Mouse (Mus musculus) lung, postnatal 25 days (tissue): ENCODE data around the gene Gpr19.
A peak's percentile ranks its signal among the peaks of the same experiment; 100 is the strongest.

Experiments
- DNase-seq: peaks from one replicate; pipeline ENCODE4 v3.0.0; 2022; ENCODE audit warnings: low spot score

Gpr19 gene

DNA sequence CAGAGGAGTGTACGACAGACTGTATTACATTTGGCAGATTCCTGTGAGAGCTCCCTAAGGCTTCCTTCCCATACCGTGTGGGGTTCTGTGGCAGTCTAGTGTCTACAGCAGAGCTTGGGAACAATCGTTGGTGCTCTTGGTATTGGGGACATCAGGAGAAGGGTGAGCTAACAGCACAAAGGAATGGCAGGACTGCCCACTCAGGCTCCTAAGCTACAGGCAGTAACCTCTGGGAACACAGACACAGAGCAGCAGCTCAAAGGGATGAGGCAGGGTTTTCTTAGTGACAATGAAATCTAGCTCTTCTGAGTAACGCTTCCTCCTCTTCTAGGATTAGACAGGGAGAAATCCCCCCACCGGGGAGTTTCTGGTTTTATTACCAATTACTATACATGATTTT lies 11.4 kb downstream of the Gpr19 start:
- no peak for DNase-seq

DNA sequence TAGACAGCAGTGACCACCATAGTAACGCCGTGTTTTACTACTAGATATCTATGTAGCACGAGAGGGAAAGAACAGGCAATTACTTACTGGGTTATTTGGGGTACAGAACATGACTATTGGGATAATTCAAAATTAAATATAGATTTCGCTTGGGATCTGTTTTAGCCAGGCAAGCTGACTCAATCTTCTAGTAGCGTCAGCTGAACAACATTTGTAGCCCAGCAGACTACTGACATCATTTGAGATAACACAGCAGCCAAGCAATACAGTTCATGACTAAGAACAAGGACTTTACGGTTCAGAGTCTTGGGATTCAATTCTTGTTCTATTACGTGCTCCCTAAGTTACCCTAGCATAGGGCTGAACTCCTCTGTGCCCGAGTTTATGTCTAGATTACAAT lies 11.9 kb downstream of the Gpr19 start:
- no peak for DNase-seq

DNA sequence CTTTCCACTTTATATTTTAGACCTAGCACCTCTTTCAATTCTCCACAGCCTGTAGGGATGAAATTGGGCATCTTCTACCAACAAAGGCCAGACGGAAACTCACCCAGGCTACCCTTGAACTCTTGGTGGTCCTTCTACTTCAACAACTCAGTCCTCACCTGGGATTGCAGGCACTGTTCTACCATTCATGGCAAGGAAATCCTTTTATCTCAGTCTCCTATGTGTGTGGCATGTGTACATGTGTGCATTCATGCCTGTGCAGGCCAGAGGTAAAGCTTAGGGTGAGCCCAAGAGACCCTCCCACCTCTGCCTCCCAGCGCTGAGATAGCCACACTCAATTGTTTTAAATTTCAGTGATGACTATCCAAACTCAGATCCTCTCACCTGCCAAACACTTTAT lies 12.9 kb downstream of the Gpr19 start:
- DNase-seq: no peak

DNA sequence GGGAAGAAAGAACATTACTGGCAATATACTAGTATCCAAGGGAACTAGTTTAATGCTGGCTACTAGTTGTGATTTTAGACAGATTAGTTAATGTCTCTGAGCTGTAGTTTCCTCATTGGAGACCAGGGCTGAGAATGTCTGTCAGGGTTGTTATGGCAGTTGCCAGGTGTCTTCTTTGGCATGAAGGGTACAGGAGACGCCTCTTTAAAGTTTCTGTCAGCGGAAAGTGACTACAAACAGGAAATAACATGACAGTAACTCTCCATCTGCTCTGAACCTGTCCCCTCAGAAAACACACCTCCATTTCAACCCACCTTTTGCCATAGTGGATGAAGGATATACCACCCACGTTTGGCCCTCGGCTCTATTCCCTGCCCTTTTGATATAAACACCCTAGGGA lies 14.7 kb downstream of the Gpr19 start:
- DNase-seq: no peak

DNA sequence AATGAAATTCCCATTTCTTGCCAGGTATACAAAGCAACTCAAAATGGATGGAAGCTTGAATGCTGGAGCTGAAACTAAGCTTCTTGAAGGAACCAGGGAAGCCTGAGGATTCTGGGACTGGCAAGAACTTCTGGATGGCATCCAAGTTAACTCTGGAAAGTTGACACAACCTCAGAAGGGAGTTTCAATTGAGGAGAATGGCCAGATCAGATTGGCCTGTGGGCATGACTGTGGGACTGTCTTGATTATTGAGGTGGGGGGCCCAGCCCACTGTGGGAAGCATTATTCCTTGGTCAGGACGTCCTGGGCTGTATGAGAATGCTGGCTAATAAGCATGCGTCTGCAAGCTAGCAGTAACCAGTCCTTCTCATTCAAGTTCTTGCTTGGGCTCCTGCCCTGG lies 18.3 kb downstream of the Gpr19 start:
- DNase-seq: no peak

DNA sequence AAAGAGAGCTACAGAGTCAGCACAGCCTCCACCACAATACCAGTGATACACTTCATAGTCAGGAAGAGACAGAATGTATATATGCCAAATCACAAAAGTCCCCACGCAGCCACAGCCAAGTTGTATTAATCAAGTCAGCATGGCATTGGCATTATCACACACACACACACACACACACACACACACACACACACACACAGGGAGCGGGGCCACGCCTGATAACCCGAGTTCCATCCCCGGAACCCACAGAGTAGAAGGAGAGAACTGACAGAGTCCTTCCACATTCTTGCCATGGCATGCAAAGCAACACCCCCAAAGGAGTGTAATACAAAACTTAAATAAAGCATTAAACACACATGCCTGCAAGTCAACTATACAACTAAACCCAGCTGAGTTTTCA lies 18.8 kb downstream of the Gpr19 start:
- DNase-seq: no peak

DNA sequence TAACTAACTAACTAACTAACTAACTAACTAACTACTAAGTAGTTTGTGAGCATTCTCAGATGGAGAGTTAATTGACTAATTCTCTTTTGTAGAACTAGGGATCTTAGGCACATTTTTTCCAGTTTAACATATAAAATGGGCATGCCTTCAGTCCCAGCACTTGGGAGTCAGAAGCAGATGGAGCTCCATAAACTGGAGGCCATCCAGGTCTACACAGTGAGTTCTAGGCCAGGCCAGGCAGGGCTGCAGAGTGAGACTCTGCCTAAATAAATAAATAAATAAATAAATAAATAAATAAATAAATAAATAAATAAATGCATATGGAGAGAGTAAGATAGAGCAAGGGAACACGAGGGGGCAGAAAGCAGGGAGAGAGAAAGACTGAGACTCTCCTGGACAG lies 20.5 kb downstream of the Gpr19 start:
- no peak for DNase-seq

DNA sequence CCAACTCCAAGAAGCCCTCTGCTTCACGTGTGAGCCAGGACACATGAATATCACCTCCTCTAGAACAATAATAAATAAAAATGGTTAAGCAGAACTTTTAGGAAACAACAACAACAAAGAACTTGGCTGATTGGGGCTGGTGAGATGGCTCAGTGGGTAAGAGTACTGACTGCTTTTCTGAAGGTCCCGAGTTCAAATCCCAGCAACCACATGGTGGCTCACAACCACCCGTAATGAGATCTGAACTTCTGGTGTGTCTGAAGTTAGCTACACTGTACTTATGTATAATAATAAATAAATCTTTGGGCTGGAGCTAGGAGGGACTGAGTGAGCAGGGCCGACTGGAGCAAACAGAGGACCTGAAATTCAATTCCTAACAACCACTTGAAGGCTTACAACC lies 21.1 kb downstream of the Gpr19 start:
- no peak for DNase-seq

DNA sequence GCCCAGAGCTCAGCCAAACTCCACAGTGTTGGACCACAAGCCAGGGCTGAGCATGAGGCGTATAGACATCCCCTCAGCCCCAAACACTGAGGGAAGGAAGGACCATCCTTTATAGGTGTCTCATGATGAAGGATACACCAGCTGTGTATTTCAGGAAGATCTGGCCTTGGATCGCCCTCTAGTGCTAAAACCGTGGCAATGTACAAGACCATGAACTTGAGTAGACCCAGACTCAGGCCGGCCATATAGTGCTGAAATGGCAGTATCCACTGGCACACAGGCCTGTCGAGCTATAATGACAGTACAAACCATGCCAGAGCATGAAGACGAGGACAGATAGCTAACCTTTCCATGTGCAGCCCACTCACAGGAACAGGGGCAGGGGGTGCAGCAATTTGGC lies 21.6 kb downstream of the Gpr19 start:
- peak; percentile 28 for DNase-seq

DNA sequence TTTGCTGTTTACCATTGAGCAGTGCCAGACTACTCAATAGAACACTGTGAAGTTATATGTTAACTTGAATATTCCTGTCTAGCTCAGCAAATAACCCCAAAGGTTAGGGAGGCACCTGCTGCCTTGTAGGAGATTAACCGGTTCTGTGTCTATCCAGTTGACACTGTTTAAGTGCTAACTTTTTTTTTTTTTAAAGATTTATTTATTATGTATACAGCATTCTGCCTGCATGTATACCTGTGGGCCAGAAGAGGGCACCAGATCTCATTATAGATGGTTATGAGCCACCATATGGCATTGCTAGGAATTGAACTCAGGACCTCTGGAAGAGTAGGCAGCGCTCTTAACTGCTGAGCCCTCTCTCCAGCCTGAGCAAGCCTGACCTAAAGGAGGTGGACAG lies 25.4 kb downstream of the Gpr19 start:
- DNase-seq: no peak

DNA sequence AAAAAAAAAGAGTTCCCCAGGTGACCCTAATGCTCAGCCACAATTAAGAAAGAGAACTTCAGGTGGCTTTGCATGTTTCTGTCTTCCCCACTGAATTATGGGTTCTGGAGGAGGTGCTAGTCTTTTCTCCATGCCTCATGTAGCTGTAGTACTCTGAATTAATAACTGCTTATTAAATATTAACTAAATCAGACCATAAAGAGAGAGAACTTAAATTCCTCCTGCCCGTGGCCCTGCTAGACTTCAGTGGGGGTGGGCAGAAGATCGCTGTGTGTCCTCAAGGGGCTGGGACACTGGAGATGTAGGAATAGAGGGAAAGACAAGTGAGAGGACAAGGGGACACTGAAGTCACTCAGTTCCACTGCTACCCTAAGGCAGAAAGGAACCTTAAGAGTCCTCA lies 26.1 kb downstream of the Gpr19 start:
- DNase-seq: no peak

DNA sequence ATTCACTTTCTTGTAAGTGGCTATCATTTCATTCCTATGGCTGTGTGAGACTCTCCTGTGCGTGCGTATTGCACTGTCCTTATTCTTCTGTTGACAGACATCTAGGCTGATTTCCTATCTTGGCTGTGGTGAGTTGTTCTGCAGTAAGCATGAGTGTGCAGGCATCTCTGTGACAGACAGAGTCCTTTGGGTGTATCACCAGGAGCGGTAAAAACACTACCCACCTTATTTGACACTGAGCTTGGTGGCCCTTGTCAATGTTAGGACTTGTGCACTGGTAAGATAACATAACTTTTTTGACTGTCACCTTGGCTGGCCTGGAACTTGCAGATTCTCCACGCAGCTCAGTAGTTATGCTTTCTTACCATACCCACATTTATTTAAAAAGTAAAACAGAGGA lies 27.5 kb downstream of the Gpr19 start:
- DNase-seq: no peak

DNA sequence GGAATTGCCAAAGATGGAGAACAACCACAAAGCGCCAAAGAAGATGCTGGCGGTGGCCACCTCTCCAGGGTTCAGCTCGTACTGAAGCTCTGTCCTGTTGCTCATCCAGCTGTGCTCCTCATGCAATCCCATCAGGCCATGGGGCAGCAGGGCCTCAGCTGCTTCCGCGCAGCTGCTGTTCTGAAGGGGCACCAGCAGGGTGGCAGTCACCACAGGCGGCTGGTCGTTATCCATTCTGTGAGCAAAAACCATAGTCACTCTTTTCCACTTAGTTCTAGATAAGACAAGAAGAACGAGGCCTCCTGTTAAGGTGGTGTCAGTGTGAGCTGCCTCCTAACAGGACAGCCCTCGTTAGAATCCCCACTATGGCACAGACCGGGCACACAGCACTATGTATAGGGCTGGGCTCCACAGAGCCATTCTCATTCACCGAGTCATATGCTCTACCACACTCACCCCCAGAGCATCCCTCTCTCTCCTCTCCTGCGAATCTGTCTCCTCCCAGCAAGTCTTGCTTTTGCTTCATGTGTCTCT lies 28.1 kb downstream of the Gpr19 start:
- DNase-seq: no peak

DNA sequence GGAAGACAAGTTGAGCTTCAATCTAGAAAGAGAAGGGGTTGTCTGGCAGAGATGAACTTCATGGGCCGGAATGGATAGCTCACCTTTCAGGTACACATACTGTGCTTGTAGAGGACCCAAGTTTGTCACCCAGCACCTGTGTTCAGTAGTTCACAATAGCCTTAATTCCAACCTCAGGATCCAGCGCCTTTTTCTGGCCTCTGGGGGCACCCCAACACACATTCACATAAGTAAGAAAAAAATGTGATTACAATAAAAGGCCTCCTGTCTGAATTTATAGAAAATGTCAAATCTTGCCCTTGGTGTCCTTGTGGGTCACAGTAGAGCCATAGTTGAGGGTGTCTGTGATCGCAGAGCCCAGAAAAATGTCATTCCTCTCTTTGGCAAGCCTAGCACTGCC lies 31.1 kb downstream of the Gpr19 start:
- DNase-seq: no peak

DNA sequence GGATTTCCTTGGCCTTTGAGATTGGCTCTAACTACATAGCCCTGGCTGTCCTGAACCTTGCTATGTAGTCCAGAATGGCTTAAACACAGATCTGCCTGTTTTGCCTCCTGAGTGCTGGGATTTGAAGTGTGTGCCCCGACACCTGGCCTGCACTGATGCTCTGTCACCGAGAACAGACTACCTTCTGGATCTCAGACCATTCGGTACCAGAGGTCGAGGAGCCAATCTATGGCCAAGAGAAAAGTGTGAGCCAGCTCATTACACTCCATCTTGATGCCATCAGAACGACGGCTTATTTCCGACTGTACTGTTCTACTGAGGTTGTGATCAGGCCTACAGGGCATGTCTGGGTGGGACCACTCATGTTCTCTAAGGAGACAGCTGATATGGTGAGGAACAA lies 32.3 kb downstream of the Gpr19 start:
- DNase-seq: no peak

DNA sequence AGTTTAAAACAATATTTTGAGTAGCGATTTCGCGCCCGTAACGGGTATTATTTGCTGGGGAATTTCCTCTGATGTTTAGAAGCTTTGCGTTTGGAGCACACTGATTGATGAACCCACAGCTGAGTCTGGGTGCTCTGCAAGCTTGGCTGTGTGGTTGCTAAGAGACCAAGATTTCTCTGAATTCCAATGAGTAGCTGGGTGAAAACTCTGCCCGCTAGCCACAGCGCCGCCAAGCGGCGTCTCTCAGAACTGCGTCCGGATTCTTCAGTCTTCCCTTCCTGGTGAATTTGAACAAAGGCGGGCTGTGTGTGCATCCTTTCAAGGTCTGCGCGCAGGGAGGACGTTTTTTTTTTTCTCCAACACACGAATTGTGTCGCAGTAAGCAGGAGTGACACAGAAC lies 35.2 kb downstream of the Gpr19 start:
- peak; percentile 91 for DNase-seq

DNA sequence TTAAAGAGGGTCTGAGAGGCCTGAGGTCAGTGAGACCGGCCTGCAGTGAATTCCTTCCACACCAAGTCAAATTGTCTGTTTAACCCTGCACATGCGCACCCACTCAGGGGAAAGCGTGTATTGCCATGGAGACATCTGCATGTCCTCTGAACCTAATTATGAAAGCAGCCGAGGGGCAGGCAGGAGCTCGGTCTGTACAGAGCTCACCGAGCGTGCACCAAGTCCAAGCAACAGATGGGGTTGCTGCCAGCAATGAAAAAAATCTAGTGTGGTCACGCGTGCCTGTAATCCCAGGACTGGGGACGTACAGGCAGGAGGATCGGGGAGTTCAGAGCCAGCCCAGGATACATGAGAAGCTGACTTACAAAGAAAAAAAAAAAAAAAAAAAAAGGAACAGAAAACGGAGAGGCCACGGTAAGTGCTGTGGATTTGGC lies 35.7 kb downstream of the Gpr19 start:
- no peak for DNase-seq

DNA sequence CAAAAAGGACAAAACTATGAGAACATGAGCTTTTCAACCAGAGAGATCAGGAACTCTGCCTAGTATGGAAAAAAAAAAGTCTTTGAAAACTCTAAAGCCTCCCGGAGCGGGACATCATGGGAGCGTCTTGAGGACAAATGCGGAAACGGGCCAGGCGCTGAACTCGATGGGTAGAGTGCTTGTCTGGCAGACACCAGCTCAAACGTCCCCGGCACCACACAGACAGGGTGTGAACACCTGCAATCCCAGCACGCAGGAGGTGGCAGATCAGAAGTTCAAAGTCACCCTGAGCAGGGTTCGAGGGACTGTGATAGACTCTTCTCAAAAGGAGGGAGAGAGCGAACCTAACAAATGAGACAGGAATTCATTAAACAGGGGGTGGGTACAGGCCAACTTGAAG lies 37.0 kb downstream of the Gpr19 start:
- DNase-seq: no peak

DNA sequence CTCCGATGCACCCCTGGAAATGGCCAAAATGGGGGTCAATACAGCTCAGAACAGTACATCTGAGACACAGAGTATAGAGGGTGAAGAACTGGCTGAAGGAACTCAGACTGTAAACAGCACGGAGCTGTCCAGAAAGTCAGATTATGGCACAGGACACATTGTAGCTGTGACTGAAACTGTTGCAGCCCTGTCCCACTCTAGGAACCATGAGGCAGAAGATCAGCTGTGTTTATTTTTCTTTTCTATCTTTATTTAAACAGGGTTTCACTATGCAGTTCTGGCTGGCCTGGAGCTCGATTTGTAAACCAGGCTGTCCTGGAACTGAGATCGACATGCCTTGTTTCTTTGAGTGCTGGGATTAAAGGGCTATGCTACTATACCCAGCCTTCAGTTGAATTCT lies 38.1 kb downstream of the Gpr19 start:
- no peak for DNase-seq

DNA sequence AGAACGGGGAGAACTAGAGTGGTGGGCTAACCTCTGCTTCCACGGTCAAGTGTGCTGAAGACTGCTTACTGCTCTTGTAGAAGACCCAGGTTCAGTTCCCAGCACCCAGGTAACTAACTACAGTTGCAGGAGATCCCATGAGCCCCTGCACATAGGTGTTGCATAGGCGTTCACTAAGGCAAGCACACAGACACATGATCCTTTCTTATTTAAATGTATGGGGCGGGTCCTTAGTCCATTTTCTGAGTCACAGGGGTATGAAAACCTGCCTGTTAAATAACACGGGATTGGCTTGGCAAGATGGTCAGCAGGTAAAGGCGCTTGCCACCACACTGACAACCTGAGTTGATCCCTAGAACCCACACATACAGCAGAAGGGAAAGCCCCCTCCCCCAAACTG lies 39.4 kb downstream of the Gpr19 start:
- DNase-seq: no peak

DNA sequence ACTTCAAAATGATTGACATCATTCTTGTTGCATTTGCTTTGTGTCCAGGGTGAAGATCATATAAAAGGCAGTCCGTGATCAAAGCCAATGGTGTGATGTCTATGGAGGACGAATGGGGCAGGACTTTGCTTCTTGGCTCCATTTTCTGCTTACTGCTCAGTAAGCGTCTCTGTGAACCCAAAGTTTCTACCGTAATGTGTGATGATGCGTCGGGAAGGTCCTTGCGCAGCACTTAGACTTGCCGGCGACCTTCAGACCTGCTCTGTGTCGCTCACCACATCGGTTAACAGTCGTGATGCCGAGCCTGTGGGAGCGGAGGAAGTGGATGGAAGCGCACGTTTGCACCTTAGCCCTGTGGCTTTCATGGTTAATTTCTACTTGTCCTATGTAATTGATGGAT lies 42.5 kb downstream of the Gpr19 start:
- no peak for DNase-seq

DNA sequence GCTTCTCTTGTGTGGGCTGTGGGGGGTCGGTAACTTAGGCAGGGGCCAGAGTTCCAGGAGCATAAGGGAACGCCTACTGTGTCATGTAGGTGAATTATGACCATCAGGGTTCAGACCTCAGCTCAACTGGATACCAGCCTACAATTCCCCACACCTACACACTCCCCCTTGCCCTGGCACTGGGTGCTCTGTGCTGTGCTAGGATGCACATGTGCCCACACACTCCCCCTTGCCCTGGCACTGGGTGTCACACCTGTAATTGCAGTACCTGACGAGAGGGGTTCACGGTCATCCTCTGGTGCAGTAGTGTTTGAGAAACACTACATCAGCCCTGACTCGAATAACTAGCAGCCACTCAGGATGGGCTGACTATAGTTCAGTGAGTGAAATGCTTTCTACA lies 43.6 kb downstream of the Gpr19 start:
- DNase-seq: no peak

DNA sequence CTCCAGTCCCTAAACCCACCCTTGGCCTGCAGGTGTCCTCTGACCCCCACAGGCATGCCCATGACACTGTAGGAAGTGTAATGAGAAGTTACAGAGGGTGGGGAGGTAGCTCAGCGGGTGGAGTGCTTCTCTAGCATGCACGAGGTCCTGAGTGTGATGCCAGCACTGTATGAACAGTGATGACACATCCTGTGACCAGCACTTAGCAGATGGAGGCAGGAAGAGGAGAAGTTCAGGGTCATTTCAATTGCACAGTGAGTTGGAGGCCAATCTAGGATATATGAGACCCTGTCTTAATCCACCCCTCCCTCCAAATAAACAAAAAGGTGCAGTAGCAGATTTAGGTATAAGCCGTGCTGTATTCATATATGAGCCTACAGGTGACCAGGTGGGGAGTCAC lies 48.4 kb downstream of the Gpr19 start:
- no peak for DNase-seq

DNA sequence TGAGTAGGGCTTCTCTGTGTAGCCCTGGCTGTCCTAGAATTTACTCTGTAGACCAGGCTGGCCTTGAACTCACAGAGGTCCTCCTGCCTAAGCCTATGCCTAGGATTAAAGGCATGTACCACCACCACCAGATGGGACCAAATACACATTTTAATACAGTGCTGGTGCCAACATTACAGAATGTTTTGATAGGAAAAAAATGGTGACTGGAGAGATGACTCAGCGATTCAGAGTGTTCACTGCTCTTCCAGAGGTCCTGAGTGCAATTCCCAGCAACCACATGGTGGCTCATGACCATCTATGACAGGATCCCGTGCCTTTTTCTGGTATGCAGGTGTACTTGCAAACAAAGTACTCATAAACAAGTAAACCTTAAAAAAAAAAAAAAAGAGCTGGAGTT lies 48.9 kb downstream of the Gpr19 start:
- no peak for DNase-seq

DNA sequence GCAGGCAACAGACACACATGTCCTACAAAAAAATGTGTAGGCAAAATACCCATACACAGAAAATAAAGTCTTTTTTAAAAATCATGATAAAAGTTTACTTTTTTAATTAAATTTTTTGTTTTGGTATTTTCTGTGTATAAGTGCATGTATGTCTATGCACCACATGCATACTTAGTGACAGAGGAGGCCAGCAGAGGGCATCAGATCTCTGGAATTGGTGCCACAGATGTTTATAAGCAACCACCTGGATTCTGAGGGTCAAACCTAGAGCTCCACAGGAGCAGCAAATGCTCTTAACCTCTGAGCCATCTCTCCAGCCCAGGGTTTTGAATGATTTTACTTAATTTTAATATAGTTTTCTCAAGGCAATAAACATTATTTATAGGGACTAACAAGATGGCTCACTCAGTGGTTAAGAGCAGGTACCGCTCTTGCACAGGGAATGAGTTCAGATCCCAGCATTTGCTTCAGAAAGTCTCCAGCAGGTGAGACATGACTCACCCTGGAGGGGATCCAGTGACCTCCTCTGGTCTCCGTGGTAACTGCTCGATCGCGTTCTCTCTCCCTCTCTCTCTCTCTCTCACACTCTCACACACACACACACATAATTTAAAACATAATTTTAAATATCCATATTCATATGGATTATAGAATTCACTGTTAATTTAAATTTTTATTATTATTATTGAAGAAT lies 50.0 kb downstream of the Gpr19 start:
- peak; percentile 20 for DNase-seq
